Mouse (Mus musculus): ENCODE results near the gene C130074G19Rik. TPM values are rescaled to one million over a fixed set of nuclear protein-coding genes. Genes with fewer than 3 reads are reported as not detected.
A peak's percentile ranks its signal among the peaks of the same experiment; 100 is the strongest.

C130074G19Rik gene
- total and polyA plus RNA-seq, 3 experiments = not detected

DNA sequence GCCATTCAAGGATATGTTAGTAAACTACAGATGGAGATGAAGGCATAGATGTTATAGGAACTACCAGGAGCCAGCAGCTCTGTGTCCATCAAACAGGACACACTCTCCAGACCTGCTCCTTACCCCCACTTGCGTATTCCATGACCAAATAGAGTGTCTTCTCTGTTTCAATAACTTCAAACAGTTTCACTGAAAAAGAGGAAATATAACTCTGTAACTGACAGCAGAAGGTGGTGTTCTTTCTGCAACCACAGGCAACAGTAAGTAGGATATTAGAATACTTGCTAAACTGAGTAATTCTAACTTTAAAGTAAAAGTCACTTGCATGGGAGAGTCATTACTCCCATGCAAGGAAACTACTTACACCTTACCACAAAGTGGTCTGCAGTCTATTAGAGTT, 44.9 kb upstream of the C130074G19Rik start:
- no peak overlapping the region for H3K9ac ChIP-seq (ENCODE audit: control insufficient read depth, low read depth, low read length, poor library complexity, severe bottlenecking)
- H3K36me3 ChIP-seq (ENCODE audit: control insufficient read depth in 1 of 2, insufficient read depth in 2 of 2, low read length in 2 of 2) = peaks cover 0 to 17% of the 10 kb centered on the region in 2 experiments; a peak in 2 of 4 replicates
- no peak overlapping the region for H3K4me3 ChIP-seq (ENCODE audit: control insufficient read depth in 1 of 2, insufficient read depth in 1 of 2, low read depth in 2 of 2, low read length in 2 of 2)
- H3K79me2 ChIP-seq (ENCODE audit: control insufficient read depth, insufficient read depth, low read length, poor library complexity) = no peaks in the 10 kb centered on the region
- H3K27ac ChIP-seq (ENCODE audit: control insufficient read depth, low read depth, low read length) = peak overlapping the region; percentile 55
- peak; percentile 59 for DNase-seq (ENCODE audit: low read depth, low spot score)
- H3K27me3 ChIP-seq (ENCODE audit: control insufficient read depth in 1 of 2, insufficient read depth in 2 of 2, low read length in 2 of 2) = no peaks in the 10 kb centered on the region
- peaks cover 11 to 12% of the 10 kb centered on the region in 2 experiments; a peak in 3 of 4 replicates for H3K4me1 ChIP-seq (ENCODE audit: control insufficient read depth in 1 of 2, insufficient read depth in 2 of 2, low read length in 2 of 2)
- TF ChIP-seq POLR2A (IDR thresholded peaks at IDR 0.05; ENCODE audit: control insufficient read depth in 1 of 2, insufficient read depth in 1 of 2, low read depth in 1 of 2, low read length in 2 of 2, poor library complexity in 1 of 2) (no peak), ETS1 (IDR thresholded peaks at IDR 0.05; ENCODE audit: low read depth, low read length) (no peak), E2F4 (IDR thresholded peaks at IDR 0.05; ENCODE audit: borderline replicate concordance, low read depth, low read length) (no peak)
- no peaks in the 10 kb centered on the region for H3K9me3 ChIP-seq (replicated peaks; ENCODE audit: insufficient read depth, low read length)

DNA sequence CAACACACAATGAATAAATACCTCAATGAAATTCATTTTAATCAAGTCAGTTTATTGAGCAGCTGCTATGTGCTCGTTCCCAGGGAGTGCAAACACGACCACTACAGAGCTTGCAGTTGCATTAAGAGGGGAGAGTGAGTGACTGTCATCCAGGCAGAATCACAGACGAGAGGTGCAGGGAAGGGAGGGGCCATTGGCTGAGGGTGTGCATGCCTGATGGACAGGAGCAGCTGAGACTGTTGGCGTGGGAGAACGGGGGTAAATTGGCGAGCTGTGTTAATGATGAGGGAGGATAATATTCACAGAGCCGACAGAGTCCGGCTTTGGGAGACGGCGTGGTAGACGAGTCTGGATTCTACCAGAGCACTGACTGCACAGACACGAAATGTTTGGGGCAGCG, 39.8 kb upstream of the C130074G19Rik start:
- TF ChIP-seq ZMIZ1 (IDR thresholded peaks at IDR 0.05; ENCODE audit: low read depth, low read length) = no peak
- TF ChIP-seq GATA1 (IDR thresholded peaks at IDR 0.05; ENCODE audit: low read depth, low read length) = no peak
- no peak for TF ChIP-seq CTCF (IDR thresholded peaks at IDR 0.05 in 2 of 3, conservative IDR thresholded peaks at IDR 0.05 in 1 of 3; ENCODE audit: control insufficient read depth in 1 of 3, insufficient read depth in 1 of 3, low read depth in 2 of 3, low read length in 3 of 3, poor library complexity in 1 of 3, severe bottlenecking in 1 of 3)
- TF ChIP-seq RAD21 (IDR thresholded peaks at IDR 0.05; ENCODE audit: low read depth, low read length) = no peak
- TF ChIP-seq HCFC1 (IDR thresholded peaks at IDR 0.05; ENCODE audit: low read depth, low read length) = no peak
- no peak for TF ChIP-seq SMC3 (IDR thresholded peaks at IDR 0.05; ENCODE audit: low read depth, low read length)
- no peak for TF ChIP-seq UBTF (IDR thresholded peaks at IDR 0.05; ENCODE audit: borderline replicate concordance, insufficient read depth, low read depth, low read length)
- TF ChIP-seq TCF12 (IDR thresholded peaks at IDR 0.05; ENCODE audit: low read depth, low read length) = no peak
- TF ChIP-seq MXI1 (IDR thresholded peaks at IDR 0.05; ENCODE audit: low read depth, low read length) = no peak
- Histone ChIP-seq H3K4me1 (ENCODE audit: control insufficient read depth in 1 of 2, insufficient read depth in 2 of 2, low read length in 2 of 2) (peaks cover 3 to 5% of the 10 kb centered on the region in 2 experiments; a peak in 3 of 4 replicates), H3K9ac (ENCODE audit: control insufficient read depth, low read depth, low read length, poor library complexity, severe bottlenecking) (no peak overlapping the region)

DNA sequence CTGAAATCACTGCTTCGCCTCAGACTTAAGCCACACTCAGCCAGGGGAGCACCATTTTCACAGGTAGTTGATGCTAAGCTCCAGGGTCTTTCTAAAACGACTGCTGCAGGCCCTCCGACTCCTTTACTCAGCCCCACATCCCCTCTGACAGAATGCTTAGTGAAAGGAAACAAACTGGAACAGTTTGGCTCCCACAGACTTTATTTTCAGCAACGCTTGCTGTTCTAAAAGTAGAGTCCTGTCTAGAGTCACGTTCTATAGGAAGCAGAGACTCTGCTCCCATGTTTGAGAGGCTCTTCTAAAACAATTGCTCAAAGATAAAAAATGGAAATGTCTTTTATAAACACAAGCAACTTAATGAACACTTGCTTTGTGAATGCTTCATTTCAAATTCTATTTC, 37.0 kb upstream of the C130074G19Rik start:
- no peaks in the 10 kb centered on the region for H3K36me3 ChIP-seq (ENCODE audit: control insufficient read depth in 1 of 2, insufficient read depth in 2 of 2, low read length in 2 of 2)
- no peaks in the 10 kb centered on the region for H3K9me3 ChIP-seq (replicated peaks; ENCODE audit: insufficient read depth, low read length)
- H3K4me1 ChIP-seq (ENCODE audit: control insufficient read depth in 1 of 2, insufficient read depth in 2 of 2, low read length in 2 of 2) = no peaks in the 10 kb centered on the region
- no peak overlapping the region for H3K9ac ChIP-seq (ENCODE audit: control insufficient read depth, low read depth, low read length, poor library complexity, severe bottlenecking)
- no peak overlapping the region for H3K27ac ChIP-seq (ENCODE audit: control insufficient read depth, low read depth, low read length)
- no peak overlapping the region for H3K4me3 ChIP-seq (ENCODE audit: control insufficient read depth in 1 of 2, insufficient read depth in 1 of 2, low read depth in 2 of 2, low read length in 2 of 2)
- no peaks in the 10 kb centered on the region for H3K79me2 ChIP-seq (ENCODE audit: control insufficient read depth, insufficient read depth, low read length, poor library complexity)
- H3K27me3 ChIP-seq (ENCODE audit: control insufficient read depth in 1 of 2, insufficient read depth in 2 of 2, low read length in 2 of 2) = peaks cover 1 to 3% of the 10 kb centered on the region in 2 experiments; a peak in 3 of 4 replicates
- TF ChIP-seq JUND (IDR thresholded peaks at IDR 0.05; ENCODE audit: low read depth, low read length) (no peak), SMC3 (IDR thresholded peaks at IDR 0.05; ENCODE audit: low read depth, low read length) (no peak), NRF1 (IDR thresholded peaks at IDR 0.05; ENCODE audit: insufficient read depth, low read depth, low read length, poor library complexity, severe bottlenecking) (no peak), NELFE (IDR thresholded peaks at IDR 0.05; ENCODE audit: low read depth, low read length) (no peak), MYC (IDR thresholded peaks at IDR 0.05; ENCODE audit: low read depth, low read length) (no peak), UBTF (IDR thresholded peaks at IDR 0.05; ENCODE audit: borderline replicate concordance, insufficient read depth, low read depth, low read length) (no peak), CTCF (IDR thresholded peaks at IDR 0.05 in 2 of 3, conservative IDR thresholded peaks at IDR 0.05 in 1 of 3; ENCODE audit: control insufficient read depth in 1 of 3, insufficient read depth in 1 of 3, low read depth in 2 of 3, low read length in 3 of 3, poor library complexity in 1 of 3, severe bottlenecking in 1 of 3) (no peak), MAZ (IDR thresholded peaks at IDR 0.05; ENCODE audit: low read depth, low read length) (no peak), GATA1 (IDR thresholded peaks at IDR 0.05; ENCODE audit: low read depth, low read length) (no peak), POLR2AphosphoS2 (IDR thresholded peaks at IDR 0.05; ENCODE audit: low read length) (no peak), RCOR1 (IDR thresholded peaks at IDR 0.05; ENCODE audit: low read depth, low read length) (no peak), KAT2A (conservative IDR thresholded peaks at IDR 0.05; ENCODE audit: low read depth, low read length) (no peak), MAX (IDR thresholded peaks at IDR 0.05; ENCODE audit: low read length) (no peak)
- DNase-seq (ENCODE audit: low read depth, low spot score) = no peak

More for the DNA sequence above, 39.8 kb upstream of the C130074G19Rik start:
- Histone ChIP-seq H3K9me3 (replicated peaks; ENCODE audit: insufficient read depth, low read length) (no peaks in the 10 kb centered on the region), H3K27ac (ENCODE audit: control insufficient read depth, low read depth, low read length) (no peak overlapping the region), H3K27me3 (ENCODE audit: control insufficient read depth in 1 of 2, insufficient read depth in 2 of 2, low read length in 2 of 2) (no peaks in the 10 kb centered on the region), H3K4me3 (ENCODE audit: control insufficient read depth in 1 of 2, insufficient read depth in 1 of 2, low read depth in 2 of 2, low read length in 2 of 2) (no peak overlapping the region), H3K79me2 (ENCODE audit: control insufficient read depth, insufficient read depth, low read length, poor library complexity) (no peaks in the 10 kb centered on the region), H3K36me3 (ENCODE audit: control insufficient read depth in 1 of 2, insufficient read depth in 2 of 2, low read length in 2 of 2) (peaks cover 0 to 4% of the 10 kb centered on the region in 2 experiments; a peak in 1 of 4 replicates)
- DNase-seq (ENCODE audit: low read depth, low spot score) = no peak

All from MEL (cell line).